Mouse (Mus musculus) heart, postnatal 4 days (tissue): ENCODE results near the gene Vps29. TPM values are rescaled to one million over a fixed set of nuclear protein-coding genes. Genes with fewer than 3 reads are reported as not detected.

ENCODE experiments used
- DNase-seq: peaks from one replicate; pipeline ENCODE4 v3.0.0; 2021
- total RNA-seq, 2 experiments: library from RNA; stranded (reverse); gene quantifications; 2 replicates each; pipeline ENCODE4 v1.2.3; 2021

Gene Vps29
- total RNA-seq, 2 experiments from 2014 or later, result 120 to 132 TPM

- no peak for DNase-seq
Measured at GRCm38 (mm10) chr5:122336554-122337294, 17.4 kb upstream of the Vps29 start.

GRCm38 (mm10) chr5:122342874-122343273, 11.3 kb upstream of the Vps29 start:
- DNase-seq, result no peak

GRCm38 (mm10) chr5:122343768-122344167, 10.4 kb upstream of the Vps29 start:
- no peak for DNase-seq

DNA sequence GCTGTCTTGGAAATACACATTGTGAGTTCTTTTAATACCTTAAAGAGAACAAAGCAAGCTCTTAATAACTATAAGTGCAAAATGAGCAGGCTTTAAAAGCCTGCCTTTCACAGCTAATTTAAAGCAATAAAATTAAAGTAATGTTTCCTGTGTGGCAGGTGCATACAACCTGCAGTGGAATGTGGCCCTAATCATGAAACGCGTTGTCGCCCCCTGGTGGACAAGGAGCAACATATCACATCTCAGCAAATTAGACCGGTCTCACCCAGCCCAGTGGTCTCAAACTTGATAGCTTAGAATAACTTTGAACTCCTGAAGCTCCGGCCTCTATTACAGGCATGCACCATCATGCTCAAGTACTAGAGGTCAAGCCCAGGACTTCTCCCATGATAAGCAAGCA, 9.9 kb upstream of the Vps29 start:
- DNase-seq, result peak; percentile 83

DNA sequence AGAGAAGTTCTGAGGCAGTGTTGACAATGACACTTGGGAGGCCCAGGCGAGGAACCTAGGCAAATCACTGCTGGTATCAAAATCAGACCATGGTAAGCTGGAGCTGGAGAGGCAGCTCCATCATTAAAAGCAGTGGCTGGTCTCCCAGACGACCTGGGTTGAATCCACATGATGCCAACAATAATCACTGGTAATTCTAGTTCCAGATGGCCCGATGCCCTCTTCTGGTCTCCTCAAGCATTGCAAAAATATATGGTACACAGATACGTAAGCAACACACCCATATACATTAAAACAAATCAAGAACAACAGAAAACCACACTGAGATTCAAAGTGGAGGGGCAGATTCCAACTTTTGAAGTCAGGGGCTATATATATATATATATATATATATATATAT, 8.4 kb upstream of the Vps29 start:
- DNase-seq, result no peak

- DNase-seq, result no peak
Measured at GRCm38 (mm10) chr5:122354492-122355067, 411 bp downstream of the Vps29 start.

DNA sequence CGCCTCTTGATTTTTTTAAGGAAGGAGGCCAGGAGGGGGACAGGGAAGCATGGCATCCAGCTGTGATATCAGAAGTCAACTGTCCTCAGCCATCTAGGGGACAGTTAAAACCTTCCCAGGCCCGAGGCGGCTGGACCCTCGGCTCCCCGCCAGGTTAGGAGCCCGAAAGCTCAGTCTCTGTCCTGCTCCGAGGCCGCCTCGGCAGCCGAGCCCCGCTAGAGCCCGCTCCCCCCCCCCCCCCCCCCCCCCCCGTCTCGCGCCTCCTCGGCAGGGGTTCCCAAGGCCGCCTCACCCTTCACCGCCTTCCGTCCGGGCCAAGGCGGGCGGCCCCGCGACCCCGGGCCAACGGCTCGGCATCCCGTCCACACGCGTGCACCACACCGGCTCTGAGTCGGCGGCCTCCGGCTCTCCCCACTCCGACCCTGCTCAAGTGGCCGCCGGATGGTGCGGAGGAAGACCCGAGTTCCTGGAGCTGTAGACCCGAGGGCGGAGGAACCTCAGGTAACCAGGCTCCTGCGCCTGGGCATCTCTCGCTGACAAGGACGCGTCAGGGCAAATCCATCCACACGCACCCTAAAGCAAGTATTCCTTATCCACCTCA, 17.5 kb downstream of the Vps29 start, which contains the start of gene Gpn3:
TSS of gene Gpn3 (plus strand) at position 286 of the 601 bp plus-strand sequence.
- DNase-seq, result peak; percentile 56

DNA sequence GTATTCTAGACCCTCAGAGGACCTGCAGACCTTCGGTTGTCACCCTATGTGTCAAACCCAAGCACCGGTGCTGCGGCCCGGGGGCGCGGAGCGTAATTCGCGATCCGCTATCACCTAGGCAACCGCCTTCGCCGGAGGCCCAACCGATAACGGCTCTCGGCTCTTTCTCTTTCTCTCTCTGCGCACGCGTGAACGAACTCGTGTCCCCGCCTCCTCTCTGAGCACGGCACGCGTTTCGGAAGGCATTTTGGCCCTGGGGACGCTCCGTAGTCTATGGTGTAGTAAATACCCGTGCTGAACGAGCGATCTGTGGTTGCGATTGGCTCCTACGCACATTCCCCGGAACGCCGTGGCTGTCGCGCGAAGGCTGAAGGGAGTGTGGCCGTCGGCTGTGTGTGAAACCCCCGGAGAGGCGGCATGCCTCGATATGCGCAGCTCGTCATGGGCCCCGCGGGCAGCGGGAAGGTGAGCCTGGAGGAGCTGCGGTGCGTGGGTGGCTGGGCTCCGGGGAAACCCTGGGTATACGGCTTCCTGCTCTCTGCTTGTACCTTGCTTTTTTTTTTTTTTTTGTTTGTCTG, 18.1 kb downstream of the Vps29 start, which contains the start of gene Fam216a:
TSS of gene Fam216a (minus strand) at position 173 of the 578 bp plus-strand sequence.
- peak; percentile 99 for DNase-seq

DNA sequence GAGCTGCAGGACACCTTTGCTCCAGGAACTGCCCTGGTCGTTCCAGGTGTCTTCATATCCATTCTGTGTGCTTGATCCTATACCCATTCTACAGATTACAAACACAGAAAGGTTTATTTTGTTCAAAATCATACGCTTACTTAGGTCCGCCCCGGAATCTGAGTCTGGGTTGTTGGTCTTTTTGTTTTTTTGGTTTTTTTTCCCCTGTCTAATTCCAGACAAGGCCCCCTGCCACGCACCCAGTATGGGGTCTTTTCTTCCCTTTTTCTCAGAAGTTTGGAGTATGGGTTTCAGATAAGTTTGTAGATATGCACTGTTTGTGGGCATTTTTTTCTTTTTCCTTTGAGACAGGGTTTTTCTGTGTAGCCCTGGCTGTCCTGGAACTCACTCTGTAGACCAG, 18.7 kb downstream of the Vps29 start:
- DNase-seq, result no peak

GRCm38 (mm10) chr5:122377101-122377833, 23.1 kb downstream of the Vps29 start:
- DNase-seq, result no peak

- DNase-seq, result no peak
Measured at GRCm38 (mm10) chr5:122378171-122378570, 24.0 kb downstream of the Vps29 start.

GRCm38 (mm10) chr5:122379374-122380155, 25.4 kb downstream of the Vps29 start:
- peak; percentile 82 for DNase-seq

- DNase-seq, result no peak
Measured at GRCm38 (mm10) chr5:122390006-122390405, 35.8 kb downstream of the Vps29 start.

- no peak for DNase-seq
Measured at GRCm38 (mm10) chr5:122390671-122391070, 36.5 kb downstream of the Vps29 start.

DNA sequence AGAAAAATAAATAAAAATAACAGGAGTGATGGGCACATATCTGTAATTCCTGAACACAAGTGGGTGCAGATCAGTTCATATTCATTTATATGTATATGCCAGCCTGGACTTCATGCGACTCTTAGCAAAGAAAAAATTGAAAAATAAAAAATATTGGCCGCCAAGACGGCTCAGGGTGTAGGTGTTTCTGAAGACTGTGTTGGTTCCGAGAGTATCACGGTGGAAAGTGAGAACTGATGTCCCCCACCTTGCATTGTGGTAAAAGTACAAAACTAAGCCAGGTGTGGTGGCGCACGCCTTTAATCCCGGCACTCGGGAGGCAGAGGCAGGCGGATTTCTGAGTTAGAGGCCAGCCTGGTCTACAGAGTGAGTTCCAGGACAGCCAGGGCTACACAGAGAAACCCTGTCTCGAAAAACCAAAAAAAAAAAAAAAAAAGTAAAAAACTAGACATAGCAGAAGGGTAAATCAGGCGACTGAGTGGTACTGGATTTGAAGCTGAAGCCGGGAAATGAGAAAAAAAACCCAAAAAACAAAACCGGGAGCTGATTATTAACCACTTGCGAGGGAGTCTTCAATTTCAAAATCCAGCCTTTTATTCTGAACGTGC, 37.1 kb downstream of the Vps29 start:
- no peak for DNase-seq

GRCm38 (mm10) chr5:122391786-122392180, 37.6 kb downstream of the Vps29 start, which contains the start of gene Arpc3:
Gene Arpc3 (plus strand): TSS chr5:122391878.
- DNase-seq, result peak; percentile 95

DNA sequence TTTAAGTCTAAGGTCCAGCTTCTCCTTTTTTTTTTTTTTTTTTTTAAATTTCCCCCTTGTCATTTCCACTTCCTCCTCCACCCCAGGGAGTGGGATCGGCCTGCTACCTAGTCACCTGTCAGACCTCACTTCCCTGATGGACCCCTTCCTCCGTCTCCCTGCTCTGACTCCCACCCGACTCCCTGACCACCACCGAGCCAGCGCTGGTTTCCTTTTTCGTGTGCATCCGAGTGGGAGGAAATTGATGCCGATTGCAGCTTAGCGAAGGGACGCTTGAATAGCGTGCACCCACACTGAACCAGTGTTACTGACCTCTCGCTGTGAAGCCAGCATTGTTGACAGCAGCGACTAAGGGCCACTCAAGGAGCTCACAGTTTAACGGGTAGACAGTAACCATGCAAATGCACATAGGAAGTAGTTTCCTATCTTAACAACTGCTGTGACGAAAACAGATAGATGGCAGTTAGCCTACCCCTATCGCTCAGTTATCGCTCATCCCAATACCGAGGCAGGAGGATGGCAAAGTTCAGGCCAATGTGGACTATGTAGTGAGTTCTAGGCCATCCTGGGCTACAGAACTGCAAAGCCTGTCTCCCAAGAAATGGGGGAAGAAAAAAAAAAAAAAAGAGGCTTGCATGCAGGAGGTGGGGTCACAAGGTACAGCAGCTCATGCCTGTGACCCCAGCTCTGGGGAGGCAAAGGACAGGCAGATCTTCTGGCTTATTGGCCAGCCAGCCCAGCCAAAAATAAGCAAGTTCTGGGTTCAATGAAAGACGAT, 38.2 kb downstream of the Vps29 start:
- DNase-seq, result peak; percentile 36

- DNase-seq, result peak; percentile 87
Measured at GRCm38 (mm10) chr5:122393887-122394286, 39.7 kb downstream of the Vps29 start.

GRCm38 (mm10) chr5:122396791-122397190, 42.6 kb downstream of the Vps29 start:
- DNase-seq, result peak; percentile 65

DNA sequence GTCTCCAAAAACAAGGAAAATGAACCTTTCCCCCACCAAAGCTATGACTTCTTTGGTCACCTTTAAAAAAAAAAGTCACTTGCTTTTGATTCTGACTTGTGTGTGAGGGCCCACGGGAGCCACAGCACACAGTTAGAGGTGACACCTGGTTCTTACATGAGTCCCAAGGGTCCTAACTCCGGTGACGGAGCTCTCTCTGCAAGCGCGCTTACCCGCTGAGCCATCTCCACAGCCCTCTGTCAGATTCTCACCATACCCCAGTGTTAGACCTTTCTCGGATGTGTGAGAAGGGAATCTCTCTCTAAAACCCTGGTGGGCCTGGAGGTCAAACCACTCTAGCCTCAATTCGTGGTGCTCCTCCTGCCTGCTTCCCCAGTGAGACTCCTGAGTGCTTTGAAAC, 43.3 kb downstream of the Vps29 start:
- no peak for DNase-seq
